Mouse (Mus musculus) liver, adult (tissue): ENCODE data around the gene Gramd1c.

Source experiments
- GATA4 ChIP-seq: IDR thresholded peaks from 2 replicates; pipeline ENCODE4 v1.6.1; 2014; ENCODE audit warnings: mild to moderate bottlenecking, low read length; ENCODE audit not compliant: insufficient replicate concordance

The Gramd1c gene

GRCm38 (mm10) chr16:44039112-44039511 lies 24.0 kb downstream of the Gramd1c start:
- no peak for TF ChIP-seq GATA4

- TF ChIP-seq GATA4 = no peak
Measured at GRCm38 (mm10) chr16:44035221-44035620, 27.9 kb downstream of the Gramd1c start.

GRCm38 (mm10) chr16:44033365-44033764 lies 29.8 kb downstream of the Gramd1c start:
- no peak for TF ChIP-seq GATA4

GRCm38 (mm10) chr16:44029273-44029672 lies 33.9 kb downstream of the Gramd1c start:
- peak; percentile 85 for TF ChIP-seq GATA4

GRCm38 (mm10) chr16:44026822-44027221 lies 36.3 kb downstream of the Gramd1c start:
- TF ChIP-seq GATA4 = no peak

- no peak for TF ChIP-seq GATA4
Measured at GRCm38 (mm10) chr16:44026210-44026609, 36.9 kb downstream of the Gramd1c start.

GRCm38 (mm10) chr16:44018986-44019548 lies 44.1 kb downstream of the Gramd1c start:
- no peak for TF ChIP-seq GATA4

- peak; percentile 85 for TF ChIP-seq GATA4
Measured at GRCm38 (mm10) chr16:44018372-44018771, 44.8 kb downstream of the Gramd1c start.

GRCm38 (mm10) chr16:44017707-44018106 lies 45.4 kb downstream of the Gramd1c start:
- TF ChIP-seq GATA4 = no peak

GRCm38 (mm10) chr16:44016164-44016563 lies 47.0 kb downstream of the Gramd1c start:
- no peak for TF ChIP-seq GATA4

GRCm38 (mm10) chr16:44015416-44016158 lies 47.6 kb downstream of the Gramd1c start:
- no peak for TF ChIP-seq GATA4

- TF ChIP-seq GATA4 = no peak
Measured at GRCm38 (mm10) chr16:44011010-44011409, 52.1 kb downstream of the Gramd1c start.

GRCm38 (mm10) chr16:44002086-44002485 lies 61.1 kb downstream of the Gramd1c start:
- TF ChIP-seq GATA4 = no peak

- TF ChIP-seq GATA4 = no peak
Measured at GRCm38 (mm10) chr16:43999541-43999940, 63.6 kb downstream of the Gramd1c start.

- TF ChIP-seq GATA4 = no peak
Measured at GRCm38 (mm10) chr16:43999111-43999510, 64.0 kb downstream of the Gramd1c start.

- TF ChIP-seq GATA4 = no peak
Measured at GRCm38 (mm10) chr16:43994623-43995022, 68.5 kb downstream of the Gramd1c start.

- no peak for TF ChIP-seq GATA4
Measured at GRCm38 (mm10) chr16:43986299-43986698, 76.8 kb downstream of the Gramd1c start.

- no peak for TF ChIP-seq GATA4
Measured at GRCm38 (mm10) chr16:43980110-43980609, 83.0 kb downstream of the Gramd1c start.
